Mouse (Mus musculus) cortical plate, adult 2 months (tissue): Measurements from ENCODE around the gene Zfp677.

ENCODE experiments used
- CTCF ChIP-seq: fragments of 200-500 bp; IDR thresholded peaks from 2 replicates; pipeline ENCODE4 v1.5.1; 2011; ENCODE audit warnings: mild to moderate bottlenecking, control low read depth, low read length; ENCODE audit not compliant: insufficient read depth; ENCODE audit errors: extremely low read depth
- POLR2A ChIP-seq: fragments of 200-500 bp; IDR thresholded peaks from 2 replicates; pipeline ENCODE4 v1.6.1; 2011; ENCODE audit warnings: mild to moderate bottlenecking, low read length, control low read depth; ENCODE audit not compliant: insufficient read depth; ENCODE audit errors: extremely low read depth

DNA sequence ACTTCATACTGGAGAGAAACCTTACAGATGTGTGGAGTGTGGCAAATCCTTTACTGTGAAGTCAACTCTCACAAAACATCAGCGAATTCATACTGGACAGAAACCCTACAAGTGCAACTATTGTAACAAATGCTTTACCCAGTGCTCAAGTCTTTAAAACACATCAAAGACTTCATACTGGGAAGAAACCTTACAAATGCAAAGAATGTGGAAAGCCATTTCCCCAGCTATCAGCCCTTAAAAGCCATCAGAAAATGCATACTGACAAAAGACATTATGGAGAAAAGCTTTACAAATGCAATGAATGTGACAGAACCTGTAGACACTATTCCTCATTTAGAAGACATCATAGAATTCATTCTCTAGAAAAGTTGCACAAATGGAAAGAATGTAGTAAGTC lies 8.2 kb upstream of the Zfp677 start:
- TF ChIP-seq CTCF (no peak), POLR2A (no peak)
